Mouse (Mus musculus) megakaryocyte, embryonic 14.5 days (primary cell): ENCODE results near the gene Tmem265.

ENCODE experiments used
- FLI1 ChIP-seq: IDR thresholded peaks from 2 replicates; pipeline ENCODE4 v1.6.1; 2012; ENCODE audit warnings: low read length, inconsistent platforms, mixed read lengths
- GATA1 ChIP-seq: IDR thresholded peaks from 3 replicates; pipeline ENCODE4 v1.6.1; 2012; ENCODE audit warnings: mixed read lengths, low read length, inconsistent platforms, borderline replicate concordance

GRCm38 (mm10) chr7:127604256-127604655 lies 43.1 kb downstream of the Tmem265 start:
- TF ChIP-seq FLI1 (no peak), GATA1 (no peak)
